Mouse (Mus musculus): Measurements from ENCODE around the gene Barx2. TPM values are rescaled to one million over a fixed set of nuclear protein-coding genes. Genes with fewer than 3 reads are reported as not detected.

The Barx2 gene
- total RNA-seq, 2 experiments from 2014 or later, result not detected

DNA sequence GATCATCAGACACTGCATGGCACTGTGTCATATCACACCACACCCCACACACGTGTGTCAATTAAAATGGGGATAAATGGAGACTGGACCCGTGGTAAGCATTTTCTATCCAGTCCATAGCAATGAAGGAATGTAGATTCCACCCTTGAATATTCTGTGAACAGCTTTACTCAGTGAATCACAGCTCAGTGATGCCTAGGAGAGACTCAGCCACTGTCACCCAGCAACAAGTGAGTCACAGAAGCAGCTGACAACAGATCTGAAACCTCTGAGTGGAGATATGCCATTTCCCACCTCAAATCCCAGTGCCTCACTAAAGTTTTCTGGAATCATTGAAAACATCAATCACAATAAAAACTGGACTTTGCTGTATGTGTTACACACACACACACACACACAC is 11.5 kb downstream of the Barx2 start:
- ATAC-seq (replicated peaks; ENCODE audit: poor library complexity, severe bottlenecking), result no peak

DNA sequence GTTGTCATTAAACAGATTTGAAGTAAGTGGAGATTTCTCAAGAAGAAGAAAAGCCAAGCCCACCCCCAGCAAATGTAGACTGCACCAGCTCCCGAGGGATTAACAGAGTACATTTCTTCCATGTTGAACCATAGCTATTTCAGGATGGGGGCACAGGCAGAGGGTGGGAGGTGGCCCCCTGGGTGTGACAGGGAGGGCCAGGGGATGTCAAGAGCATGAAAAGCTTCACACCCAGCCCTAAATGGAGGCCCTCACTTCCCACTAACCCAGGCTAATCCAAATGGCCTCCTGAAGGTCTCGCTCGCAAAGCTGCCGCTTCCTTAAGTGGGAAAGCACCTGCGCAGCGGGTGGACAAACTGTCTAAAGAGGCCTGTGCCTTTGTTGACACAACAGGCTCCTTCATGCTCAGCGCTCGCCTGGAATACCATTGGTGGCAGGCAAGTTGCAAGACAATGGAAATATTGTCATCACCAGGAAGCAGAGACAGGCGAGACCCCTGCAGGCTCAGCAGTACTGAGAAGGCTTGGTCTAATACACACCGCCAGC is 18.4 kb downstream of the Barx2 start:
- ATAC-seq (replicated peaks; ENCODE audit: poor library complexity, severe bottlenecking), result no peak

DNA sequence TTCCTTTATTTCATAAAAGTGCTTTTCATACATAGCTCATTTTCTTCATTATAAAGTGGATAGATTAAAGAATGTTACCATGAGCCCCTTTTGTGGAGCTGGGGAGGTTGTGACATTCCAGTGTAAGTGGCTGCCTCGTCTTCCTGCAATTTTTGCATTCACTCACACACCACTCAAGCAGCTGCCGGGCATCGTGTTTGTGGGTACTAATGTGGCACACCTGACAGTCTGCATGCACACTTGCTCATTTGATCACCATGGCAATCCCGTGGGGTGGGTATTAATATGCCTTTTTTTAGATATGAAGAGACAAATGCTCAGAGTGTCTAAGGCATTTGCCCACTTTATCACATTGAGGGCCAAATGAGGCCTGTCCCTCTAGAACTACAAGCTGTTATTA is 24.9 kb downstream of the Barx2 start:
- no peak for ATAC-seq (replicated peaks; ENCODE audit: poor library complexity, severe bottlenecking)

DNA sequence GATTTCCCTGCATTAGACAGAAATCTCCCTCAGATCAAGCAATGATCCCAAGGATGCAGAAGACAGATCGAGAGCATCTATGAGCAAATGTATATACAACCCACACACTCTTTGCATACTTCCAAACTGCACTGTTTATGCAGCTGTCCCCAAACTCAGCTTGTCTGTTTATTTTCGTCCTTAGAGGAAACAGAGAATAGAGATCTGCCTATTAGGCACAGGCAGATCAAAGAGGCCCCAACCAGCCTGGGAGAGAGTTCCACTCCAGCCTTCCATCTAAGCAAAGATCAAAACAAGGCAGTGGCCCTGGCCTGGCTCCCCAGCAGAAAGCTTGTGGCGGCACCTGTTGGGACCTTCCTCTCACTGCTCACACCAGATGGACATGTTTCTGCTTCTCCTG is 27.0 kb downstream of the Barx2 start:
- no peak for ATAC-seq (replicated peaks; ENCODE audit: poor library complexity, severe bottlenecking)

DNA sequence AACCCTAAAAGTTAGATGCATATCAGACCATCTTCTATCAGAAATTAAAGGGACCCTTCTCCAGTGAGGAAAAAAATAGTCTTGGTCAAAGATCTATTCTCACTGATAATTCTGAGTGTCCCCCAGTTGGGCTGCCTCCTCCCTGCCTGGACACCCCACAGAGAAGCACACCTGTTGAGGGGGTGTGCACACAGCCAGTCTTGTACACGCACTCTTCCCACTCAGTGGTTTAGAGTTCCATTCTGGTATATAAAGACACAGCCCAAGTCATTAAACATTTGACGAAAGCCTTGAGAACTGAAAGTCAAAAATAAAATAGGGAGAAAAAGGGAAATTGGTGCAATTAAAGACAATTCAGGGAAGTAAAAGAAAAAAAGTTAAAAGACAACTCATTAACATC is 30.9 kb downstream of the Barx2 start:
- ATAC-seq (replicated peaks; ENCODE audit: poor library complexity, severe bottlenecking), result no peak

DNA sequence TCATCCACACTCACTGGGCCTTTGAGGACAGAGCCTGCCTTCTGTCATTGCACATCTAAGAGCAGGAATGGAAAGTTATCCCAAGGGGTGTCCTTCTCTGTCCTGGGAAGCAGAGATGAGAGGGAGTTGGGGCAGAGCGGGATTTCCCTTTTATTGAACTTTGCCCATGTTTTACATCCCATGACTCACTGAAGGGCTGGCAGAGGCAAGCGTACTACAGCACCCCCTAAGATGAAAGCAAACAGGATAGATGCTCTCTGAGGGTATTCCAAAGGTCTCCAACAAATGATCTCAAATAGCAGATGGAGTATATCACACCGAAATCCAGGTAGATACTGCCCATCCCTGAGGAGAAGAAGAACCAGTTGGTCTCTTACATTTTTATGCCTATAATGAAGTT is 37.7 kb downstream of the Barx2 start:
- no peak for ATAC-seq (replicated peaks; ENCODE audit: poor library complexity, severe bottlenecking)

DNA sequence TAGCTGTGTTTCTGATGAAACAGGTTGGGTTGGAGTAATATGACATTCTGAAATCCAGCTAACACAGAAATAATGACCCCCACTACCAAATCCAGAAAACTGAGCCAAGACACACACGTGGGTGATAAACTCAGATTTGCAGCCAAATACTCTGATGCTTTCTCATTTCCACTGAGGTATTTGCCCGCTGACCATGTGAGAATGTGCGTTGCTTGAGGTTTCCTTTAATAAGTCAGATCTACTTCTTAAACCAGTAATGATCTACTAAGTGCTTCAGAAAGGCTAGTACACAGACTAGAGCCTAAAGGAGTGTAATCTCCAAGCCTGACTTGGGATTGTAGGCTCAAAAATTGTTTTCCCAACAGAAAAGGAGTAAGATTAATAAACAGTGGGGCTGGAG is 39.0 kb downstream of the Barx2 start:
- ATAC-seq (replicated peaks; ENCODE audit: poor library complexity, severe bottlenecking), result no peak

DNA sequence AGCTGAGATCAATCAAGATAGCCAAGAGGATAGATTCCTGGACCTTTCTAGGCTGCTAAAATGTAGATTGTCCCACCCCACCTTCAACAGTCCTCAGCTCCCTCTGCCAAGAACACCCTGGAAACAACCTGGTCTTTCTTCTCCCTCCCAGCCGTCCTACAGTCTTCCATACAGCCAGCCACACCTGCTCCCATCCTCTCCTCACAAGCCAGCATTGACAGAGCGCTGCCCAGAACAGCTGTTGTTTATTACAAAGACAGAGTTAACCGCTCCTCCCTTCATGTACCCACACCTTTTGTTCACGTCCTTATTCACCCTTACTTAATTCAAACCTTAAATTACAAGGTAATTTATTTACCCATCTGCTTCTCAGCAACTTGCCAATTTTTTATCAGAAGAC is 41.9 kb downstream of the Barx2 start:
- no peak for ATAC-seq (replicated peaks; ENCODE audit: poor library complexity, severe bottlenecking)

DNA sequence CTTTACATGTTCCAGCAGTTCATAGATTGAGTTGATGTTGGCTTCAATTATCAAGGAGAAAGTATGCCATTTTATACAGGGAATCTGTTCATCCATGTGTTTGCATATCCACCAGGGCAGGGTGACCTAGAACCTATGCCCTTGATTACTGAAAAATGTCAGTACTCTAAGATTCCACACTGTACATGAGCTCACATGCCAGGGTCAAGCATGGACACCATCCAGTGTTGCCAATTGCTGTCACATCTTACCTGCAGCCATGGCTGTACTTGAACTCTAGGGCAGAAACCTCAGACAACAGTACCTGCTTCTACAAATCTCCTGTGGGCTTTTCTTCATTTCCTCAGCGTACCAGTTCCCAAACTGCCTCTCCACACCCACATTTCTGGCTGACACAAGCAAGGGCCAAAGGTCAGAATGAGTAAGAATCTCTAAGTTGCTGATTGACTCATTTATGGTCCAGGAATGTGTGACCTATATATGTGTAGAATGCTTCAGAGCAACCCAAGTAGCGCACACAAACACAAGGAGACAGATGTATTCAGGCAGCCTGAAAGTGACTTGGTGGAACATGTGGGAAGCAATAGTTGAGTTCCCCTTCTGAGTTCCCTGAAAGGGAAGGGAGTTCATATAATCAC is 44.3 kb downstream of the Barx2 start:
- ATAC-seq (replicated peaks; ENCODE audit: poor library complexity, severe bottlenecking), result no peak

DNA sequence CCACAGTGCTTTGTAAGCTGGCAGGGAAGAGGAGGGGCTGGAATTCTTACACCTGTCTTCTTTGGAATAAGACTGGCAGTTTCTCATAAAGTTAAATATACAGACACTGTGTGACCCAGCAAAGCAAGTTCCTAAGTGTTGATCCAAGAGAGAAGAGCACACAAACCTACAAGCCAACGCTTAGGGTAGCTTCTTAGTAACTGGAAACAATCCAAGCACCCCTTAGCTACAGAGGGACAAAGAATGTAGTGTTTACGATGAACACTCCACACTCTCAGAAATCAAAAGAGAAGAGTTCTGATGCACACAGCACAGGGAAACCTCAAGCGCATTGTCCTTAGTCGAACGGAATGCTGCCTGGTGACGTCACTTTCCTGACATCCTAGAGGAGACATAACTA is 49.4 kb downstream of the Barx2 start:
- ATAC-seq (replicated peaks; ENCODE audit: poor library complexity, severe bottlenecking), result no peak

DNA sequence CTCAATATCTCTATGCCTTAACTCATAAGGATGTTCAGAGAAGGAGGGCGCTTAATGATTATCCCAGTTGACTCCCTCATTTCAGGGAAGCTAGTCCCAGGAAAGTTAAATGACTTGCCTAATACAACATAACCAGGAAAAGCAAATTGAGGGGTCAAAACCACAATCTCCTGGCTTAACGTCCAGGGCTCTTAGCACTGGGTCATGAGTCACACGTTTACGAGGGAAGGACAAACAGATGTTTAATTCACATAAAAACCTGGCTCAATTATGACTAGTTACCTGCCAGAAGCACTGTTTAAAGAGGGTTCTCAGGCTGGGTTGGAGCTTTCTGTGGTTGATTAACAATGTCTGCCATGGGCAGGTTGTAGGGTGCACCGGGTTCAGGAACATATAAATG is 53.8 kb downstream of the Barx2 start:
- ATAC-seq (replicated peaks; ENCODE audit: poor library complexity, severe bottlenecking), result no peak

DNA sequence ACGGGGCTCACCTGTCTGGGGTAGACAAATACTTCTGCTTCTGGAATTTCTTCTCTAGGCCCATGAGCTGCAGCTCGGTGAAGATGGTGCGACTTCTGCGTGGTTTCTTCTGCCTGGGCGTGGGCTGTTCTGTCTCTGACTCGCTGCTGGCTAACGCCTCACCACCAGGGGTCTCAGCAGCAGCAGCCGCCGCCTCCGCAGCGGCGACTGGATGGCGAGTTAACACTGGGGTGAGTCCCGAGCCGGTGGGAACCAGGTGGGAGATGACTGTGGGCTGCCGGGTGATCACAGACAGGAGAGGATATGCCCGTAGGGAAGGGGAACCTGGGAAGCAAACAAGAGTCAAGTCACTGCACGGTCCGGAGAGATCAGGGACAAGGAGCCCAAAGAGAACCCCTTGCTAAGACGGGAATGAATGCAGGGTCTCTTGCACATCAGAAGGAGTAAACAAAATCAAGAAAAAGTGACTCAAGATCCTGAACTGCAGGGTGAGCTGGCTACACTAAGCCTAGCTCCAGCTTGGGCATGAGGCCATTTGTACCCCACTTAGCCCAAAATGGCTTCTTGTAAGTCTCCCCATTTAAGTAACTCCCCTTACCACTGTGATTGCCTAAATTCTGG is 54.4 kb downstream of the Barx2 start:
- ATAC-seq (replicated peaks; ENCODE audit: poor library complexity, severe bottlenecking), result peak; percentile 55

DNA sequence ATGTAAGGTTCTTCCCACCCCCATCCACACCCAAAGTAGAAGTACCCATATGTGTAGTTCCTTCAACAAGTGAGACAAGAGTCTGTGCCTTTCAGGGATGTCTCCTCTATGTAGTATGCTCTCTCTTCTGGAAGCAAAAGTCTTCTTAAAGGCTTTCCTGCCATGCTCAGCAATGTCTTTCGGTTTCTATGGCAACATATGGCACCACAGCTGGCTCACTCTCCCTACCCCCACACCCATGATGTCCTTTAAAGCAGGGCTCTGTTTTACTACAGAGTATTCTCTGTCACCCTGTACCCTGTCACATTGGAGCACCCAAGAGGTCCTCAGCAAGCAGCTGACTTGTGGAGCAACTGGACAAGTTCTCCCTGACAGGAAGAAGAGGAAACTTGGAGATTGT is 55.8 kb downstream of the Barx2 start:
- ATAC-seq (replicated peaks; ENCODE audit: poor library complexity, severe bottlenecking), result peak; percentile 33; the same call in 1 of the 2 replicates

DNA sequence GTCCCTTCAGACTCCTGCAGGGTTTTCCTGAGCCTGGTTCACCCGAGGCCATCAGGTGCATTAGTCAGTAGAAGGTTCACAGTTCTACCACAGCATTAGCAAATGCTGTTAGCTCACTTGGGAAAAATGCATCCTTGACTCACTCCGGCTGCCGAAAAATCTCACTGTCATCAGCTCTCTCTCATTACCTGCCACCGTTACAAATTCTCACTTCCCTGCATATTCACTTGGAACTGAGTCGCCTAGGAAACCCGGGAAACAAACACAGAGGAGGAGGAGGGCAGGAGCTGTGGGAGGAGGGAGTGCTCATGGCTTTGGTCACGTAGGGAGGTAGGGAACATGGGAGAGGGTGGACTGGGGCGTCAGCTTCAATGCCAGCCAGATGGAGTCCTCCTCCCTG is 56.8 kb downstream of the Barx2 start:
- ATAC-seq (replicated peaks; ENCODE audit: poor library complexity, severe bottlenecking), result no peak

DNA sequence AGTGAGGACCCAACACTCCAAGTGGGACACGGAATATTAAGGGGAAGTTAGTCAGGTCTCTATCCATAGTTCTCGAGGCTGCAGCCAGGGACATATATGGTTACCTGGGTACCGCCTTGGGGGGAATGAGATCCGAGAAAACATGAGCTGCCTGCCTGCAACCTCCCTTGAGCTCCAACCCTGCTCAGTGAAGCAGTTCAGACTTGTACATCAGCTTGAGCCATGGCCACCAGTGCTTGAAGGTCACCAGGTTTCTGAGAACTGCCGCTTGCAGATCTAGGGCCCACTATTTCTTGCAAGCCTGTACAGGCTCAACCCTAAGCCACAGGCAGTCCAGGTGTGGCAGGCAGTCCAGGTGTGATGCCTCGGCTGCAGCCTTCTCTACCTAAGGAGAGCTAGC is 57.6 kb downstream of the Barx2 start:
- no peak for ATAC-seq (replicated peaks; ENCODE audit: poor library complexity, severe bottlenecking)

DNA sequence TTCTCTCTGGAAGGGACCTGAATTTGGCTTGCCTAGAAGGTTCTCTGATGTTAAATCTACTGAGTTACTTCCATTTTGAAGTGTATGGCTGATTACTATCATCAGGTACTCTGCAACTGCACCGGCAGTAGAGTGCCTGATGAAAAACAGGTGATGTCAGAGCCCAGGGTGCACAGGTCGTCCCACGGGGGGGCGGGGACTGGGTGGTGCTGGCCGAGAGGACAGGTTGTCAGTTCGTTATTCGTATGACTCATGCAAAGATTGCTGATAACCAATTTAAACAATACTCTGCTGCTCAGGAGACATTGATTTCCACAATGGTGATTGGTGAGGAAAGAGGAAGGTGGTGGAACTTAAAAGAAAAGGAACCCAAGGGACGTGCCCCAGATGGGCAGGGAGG is 61.6 kb downstream of the Barx2 start:
- no peak for ATAC-seq (replicated peaks; ENCODE audit: poor library complexity, severe bottlenecking)

DNA sequence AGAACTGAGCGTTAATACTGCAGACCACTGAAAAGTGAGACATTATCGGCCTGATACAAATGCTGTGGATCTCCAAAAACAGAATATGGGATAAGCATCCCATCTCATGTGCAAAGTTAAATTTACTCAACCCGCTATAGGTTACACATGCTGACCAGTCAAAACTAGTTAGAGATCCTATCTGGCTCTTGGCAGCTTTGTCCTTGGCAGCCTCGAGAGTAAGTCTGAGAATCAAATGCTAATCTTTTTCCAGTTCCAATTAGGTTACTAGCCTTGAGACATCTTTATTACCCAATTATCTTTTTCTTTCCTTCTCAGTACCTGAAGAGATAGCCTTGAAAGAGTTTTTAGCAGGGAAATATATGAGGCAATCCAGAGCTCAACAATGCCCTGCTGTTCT is 62.6 kb downstream of the Barx2 start:
- no peak for ATAC-seq (replicated peaks; ENCODE audit: poor library complexity, severe bottlenecking)

DNA sequence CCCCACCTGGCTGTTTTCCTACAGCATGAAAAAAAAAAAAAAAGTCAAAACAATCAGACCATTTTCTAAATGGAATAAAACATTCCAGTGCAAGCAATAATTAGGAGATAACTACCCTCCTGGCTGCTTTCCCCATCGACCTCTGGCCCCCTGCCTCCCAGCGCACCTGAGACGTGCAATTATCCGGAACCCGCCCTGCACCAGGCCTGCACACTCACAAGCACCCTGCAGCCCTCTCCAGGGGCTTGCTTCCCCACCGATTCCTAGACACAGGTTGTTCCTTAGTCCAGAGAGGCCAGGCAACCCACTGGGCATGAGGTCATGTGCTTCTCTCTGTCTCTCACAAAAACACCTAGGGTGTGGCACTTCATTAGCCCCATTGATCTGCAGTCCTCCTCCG is 63.9 kb downstream of the Barx2 start:
- no peak for ATAC-seq (replicated peaks; ENCODE audit: poor library complexity, severe bottlenecking)

DNA sequence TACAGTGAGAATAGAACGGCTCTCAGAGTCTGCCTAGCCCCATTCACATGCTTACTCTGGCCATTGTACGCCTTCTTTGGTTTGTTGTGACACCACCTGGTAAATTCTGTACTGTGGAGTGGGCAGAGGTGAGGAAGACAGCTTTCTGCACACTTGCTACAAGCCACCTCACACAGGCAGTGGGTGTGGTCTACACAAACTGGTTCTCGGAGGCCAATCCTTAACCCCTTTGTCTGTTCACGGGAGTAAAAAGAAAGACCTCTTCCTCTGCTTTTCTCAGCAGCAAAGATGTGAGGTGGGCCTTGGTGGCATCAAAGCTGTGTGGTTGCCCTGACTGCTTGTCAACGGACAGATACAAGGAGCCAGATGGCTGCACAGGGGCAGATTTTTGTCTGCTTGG is 68.6 kb downstream of the Barx2 start:
- ATAC-seq (replicated peaks; ENCODE audit: poor library complexity, severe bottlenecking), result no peak

DNA sequence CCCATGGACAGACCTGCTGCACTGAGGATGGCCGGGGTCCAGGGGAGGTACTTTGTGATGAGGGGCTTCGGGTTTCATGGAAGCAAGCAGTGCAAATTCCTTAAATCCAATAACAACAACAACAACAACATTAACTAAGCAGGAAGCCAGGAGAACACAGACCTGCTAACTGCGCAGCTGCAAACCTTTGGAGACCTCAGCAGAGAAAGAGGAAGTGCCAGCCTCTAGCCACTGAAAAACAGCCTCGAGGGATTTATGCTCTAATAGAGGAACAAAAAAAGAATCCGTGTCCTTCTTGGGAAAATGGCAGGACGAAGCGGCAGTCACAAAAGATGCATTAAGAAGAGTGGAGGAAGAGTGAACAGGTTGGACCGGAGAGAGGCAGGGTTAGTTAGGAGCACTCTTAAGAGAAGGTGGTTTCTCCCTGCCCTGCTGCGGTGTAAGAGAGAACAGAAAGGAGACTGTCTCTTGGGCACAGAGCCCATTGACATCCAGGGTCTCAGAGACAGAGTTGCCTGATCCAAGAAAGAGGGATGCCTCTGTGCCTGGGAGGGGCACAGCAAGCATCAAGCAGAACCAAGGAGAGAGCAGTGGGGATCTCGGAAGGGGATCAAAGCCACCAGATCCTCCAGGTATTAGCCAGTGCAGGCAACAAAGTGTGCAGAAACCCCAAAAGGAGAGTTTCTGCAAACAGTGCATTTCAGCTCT is 72.0 kb downstream of the Barx2 start:
- peak; percentile 82 for ATAC-seq (replicated peaks; ENCODE audit: poor library complexity, severe bottlenecking)

DNA sequence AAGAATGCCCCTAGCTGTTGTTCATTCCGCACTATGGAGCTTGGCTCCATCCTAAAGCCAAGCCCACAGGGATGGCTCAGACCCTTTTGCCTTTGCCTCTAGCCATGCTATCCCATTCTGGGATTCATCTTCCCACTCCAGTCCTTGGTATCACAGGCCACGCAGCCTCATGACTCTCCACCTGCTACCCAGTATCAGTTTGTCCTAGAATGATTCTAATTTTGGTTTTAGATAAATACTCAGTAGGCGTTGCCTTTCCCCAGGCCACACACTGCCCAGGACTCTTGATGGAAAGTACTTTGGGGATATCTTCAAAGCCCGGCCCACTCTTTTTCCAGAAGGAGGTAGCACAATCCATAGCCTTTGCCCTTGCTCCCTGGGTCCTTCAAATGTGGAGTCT is 72.7 kb downstream of the Barx2 start:
- no peak for ATAC-seq (replicated peaks; ENCODE audit: poor library complexity, severe bottlenecking)

DNA sequence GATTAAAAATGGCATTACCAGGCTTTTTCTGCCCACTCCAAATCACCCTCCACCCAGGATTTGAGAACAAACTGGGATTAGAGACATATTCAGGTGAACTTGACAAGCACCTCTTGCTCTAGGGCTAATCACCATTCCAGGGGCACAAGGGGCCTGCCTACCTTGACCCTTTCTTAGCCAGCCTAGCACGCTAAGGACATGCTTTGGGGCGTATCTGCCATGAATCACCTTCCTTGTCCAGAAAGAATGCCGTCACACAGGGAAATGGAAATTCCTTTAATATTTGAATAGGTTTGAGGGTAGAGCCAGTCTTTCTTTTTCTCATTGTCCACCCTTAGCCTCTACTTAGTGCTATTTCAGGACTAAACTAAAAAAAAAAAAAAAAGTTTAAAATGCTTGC is 73.2 kb downstream of the Barx2 start:
- ATAC-seq (replicated peaks; ENCODE audit: poor library complexity, severe bottlenecking), result no peak
